Mouse (Mus musculus) bone marrow macrophage, adult 2 months (primary cell): ENCODE measurements around the gene Gm20661. TPM values are rescaled to one million over a fixed set of nuclear protein-coding genes. Genes with fewer than 3 reads are reported as not detected.

Experiments
- H3K27ac ChIP-seq: 2 replicates; pipeline ENCODE4 v1.5.1; 2012; ENCODE audit warnings: low read depth, low read length; ENCODE audit not compliant: insufficient read depth
- H3K4me1 ChIP-seq: 2 replicates; pipeline ENCODE4 v1.6.1; 2012; ENCODE audit warnings: low read length; ENCODE audit not compliant: control insufficient read depth, insufficient read depth
- H3K4me3 ChIP-seq: 2 replicates; pipeline ENCODE4 v1.5.1; 2012; ENCODE audit warnings: mild to moderate bottlenecking, low read length, moderate library complexity; ENCODE audit not compliant: insufficient read depth
- CTCF ChIP-seq: IDR thresholded peaks from 2 replicates; pipeline ENCODE4 v1.5.1; 2012; ENCODE audit warnings: low read depth, mild to moderate bottlenecking, low read length, moderate library complexity
- POLR2A ChIP-seq: IDR thresholded peaks from 2 replicates; pipeline ENCODE4 v1.6.1; 2012; ENCODE audit warnings: mild to moderate bottlenecking, low read depth, low read length, borderline replicate concordance
- polyA plus RNA-seq: library from polyadenylated mRNA; stranded (reverse); fragments of >200 nt; gene quantifications from 2 replicates; pipeline ENCODE4 v1.2.4, GENCODE M21; 2012; ENCODE audit not compliant: missing spikeins, insufficient read depth, insufficient read length

Gene Gm20661
- polyA plus RNA-seq, 1 experiment = 1.3 TPM

- no peak for TF ChIP-seq CTCF
- TF ChIP-seq POLR2A = 0 out of 2 replicates have a peak, but pooled peaks have one; percentile 33
- Histone ChIP-seq H3K4me1 (peaks cover 8% of the 10 kb centered on the region), H3K4me3 (peak overlapping the region; percentile 89), H3K27ac (peak overlapping the region; percentile 31; the same call in 1 of the 2 replicates)
Measured at GRCm38 (mm10) chr9:107950460-107951355, 32.1 kb upstream of the Gm20661 start.

- peaks cover 12% of the 10 kb centered on the region for H3K4me1 ChIP-seq
- TF ChIP-seq POLR2A (no peak), CTCF (no peak)
- no peak overlapping the region for H3K27ac ChIP-seq
- no peak overlapping the region for H3K4me3 ChIP-seq
Measured at GRCm38 (mm10) chr9:107955613-107956289, 27.1 kb upstream of the Gm20661 start.

GRCm38 (mm10) chr9:107957141-107957540, 25.7 kb upstream of the Gm20661 start:
- no peak overlapping the region for H3K27ac ChIP-seq
- H3K4me3 ChIP-seq = no peak overlapping the region
- peaks cover 7% of the 10 kb centered on the region for H3K4me1 ChIP-seq
- TF ChIP-seq POLR2A (no peak), CTCF (no peak)

GRCm38 (mm10) chr9:107959896-107960295, 23.0 kb upstream of the Gm20661 start:
- H3K4me3 ChIP-seq = no peak overlapping the region
- peaks cover 11% of the 10 kb centered on the region for H3K4me1 ChIP-seq
- TF ChIP-seq CTCF = no peak
- no peak for TF ChIP-seq POLR2A
- H3K27ac ChIP-seq = no peak overlapping the region

GRCm38 (mm10) chr9:107960928-107961327, 21.9 kb upstream of the Gm20661 start:
- H3K4me3 ChIP-seq = no peak overlapping the region
- H3K4me1 ChIP-seq = peaks cover 6% of the 10 kb centered on the region
- TF ChIP-seq POLR2A = no peak
- TF ChIP-seq CTCF = no peak
- no peak overlapping the region for H3K27ac ChIP-seq

GRCm38 (mm10) chr9:107961351-107961762, 21.5 kb upstream of the Gm20661 start:
- no peak overlapping the region for H3K27ac ChIP-seq
- no peak for TF ChIP-seq CTCF
- TF ChIP-seq POLR2A = no peak
- H3K4me1 ChIP-seq = peaks cover 4% of the 10 kb centered on the region
- no peak overlapping the region for H3K4me3 ChIP-seq

GRCm38 (mm10) chr9:107961881-107962280, 21.0 kb upstream of the Gm20661 start:
- TF ChIP-seq CTCF = peak; percentile 31; the same call in 1 of the 2 replicates
- TF ChIP-seq POLR2A = no peak
- no peak overlapping the region for H3K27ac ChIP-seq
- H3K4me1 ChIP-seq = peaks cover 6% of the 10 kb centered on the region
- no peak overlapping the region for H3K4me3 ChIP-seq

- Histone ChIP-seq H3K27ac (no peak overlapping the region), H3K4me3 (no peak overlapping the region), H3K4me1 (peaks cover 13% of the 10 kb centered on the region)
- TF ChIP-seq CTCF (no peak), POLR2A (no peak)
Measured at GRCm38 (mm10) chr9:107962916-107963315, 19.9 kb upstream of the Gm20661 start.

GRCm38 (mm10) chr9:107963700-107964099, 19.2 kb upstream of the Gm20661 start:
- no peak overlapping the region for H3K4me3 ChIP-seq
- H3K27ac ChIP-seq = peak overlapping the region; percentile 16; the same call in 1 of the 2 replicates
- peaks cover 20% of the 10 kb centered on the region for H3K4me1 ChIP-seq
- TF ChIP-seq CTCF (peak; percentile 91), POLR2A (no peak)

GRCm38 (mm10) chr9:107964681-107965080, 18.2 kb upstream of the Gm20661 start:
- H3K4me3 ChIP-seq = no peak overlapping the region
- no peak overlapping the region for H3K27ac ChIP-seq
- peaks cover 20% of the 10 kb centered on the region for H3K4me1 ChIP-seq
- TF ChIP-seq POLR2A (no peak), CTCF (no peak)
